Mouse (Mus musculus): Measurements from ENCODE around the gene Ocm. TPM values are rescaled to one million over a fixed set of nuclear protein-coding genes. Genes with fewer than 3 reads are reported as not detected.

Gene Ocm
- total and polyA plus RNA-seq, 3 experiments = not detected

- H3K36me3 ChIP-seq (ENCODE audit: control insufficient read depth in 1 of 2, insufficient read depth in 2 of 2, low read length in 2 of 2) = peaks cover 8 to 12% of the 10 kb centered on the region in 2 experiments
- no peak overlapping the region for H3K27ac ChIP-seq (ENCODE audit: control insufficient read depth, low read depth, low read length)
- TF ChIP-seq BHLHE40 (IDR thresholded peaks at IDR 0.05; ENCODE audit: borderline replicate concordance, low read depth, low read length) (no peak), MAZ (IDR thresholded peaks at IDR 0.05; ENCODE audit: low read depth, low read length) (no peak), HCFC1 (IDR thresholded peaks at IDR 0.05; ENCODE audit: low read depth, low read length) (no peak), RAD21 (IDR thresholded peaks at IDR 0.05; ENCODE audit: low read depth, low read length) (no peak), TCF12 (IDR thresholded peaks at IDR 0.05; ENCODE audit: low read depth, low read length) (no peak), E2F4 (IDR thresholded peaks at IDR 0.05; ENCODE audit: borderline replicate concordance, low read depth, low read length) (no peak)
- H3K27me3 ChIP-seq (ENCODE audit: control insufficient read depth in 1 of 2, insufficient read depth in 2 of 2, low read length in 2 of 2) = no peaks in the 10 kb centered on the region
- no peak overlapping the region for H3K4me3 ChIP-seq (ENCODE audit: control insufficient read depth in 1 of 2, insufficient read depth in 1 of 2, low read depth in 2 of 2, low read length in 2 of 2)
- H3K9ac ChIP-seq (ENCODE audit: control insufficient read depth, low read depth, low read length, poor library complexity, severe bottlenecking) = no peak overlapping the region
- no peaks in the 10 kb centered on the region for H3K79me2 ChIP-seq (ENCODE audit: control insufficient read depth, insufficient read depth, low read length, poor library complexity)
- H3K9me3 ChIP-seq (replicated peaks; ENCODE audit: insufficient read depth, low read length) = no peaks in the 10 kb centered on the region
- DNase-seq (ENCODE audit: low read depth, low spot score) = no peak
- peaks cover 5 to 7% of the 10 kb centered on the region in 2 experiments; a peak in 3 of 4 replicates for H3K4me1 ChIP-seq (ENCODE audit: control insufficient read depth in 1 of 2, insufficient read depth in 2 of 2, low read length in 2 of 2)
Observed at GRCm38 (mm10) chr5:143993260-143993659, 33.2 kb downstream of the Ocm start.

- H3K79me2 ChIP-seq (ENCODE audit: control insufficient read depth, insufficient read depth, low read length, poor library complexity) = no peaks in the 10 kb centered on the region
- H3K4me3 ChIP-seq (ENCODE audit: control insufficient read depth in 1 of 2, insufficient read depth in 1 of 2, low read depth in 2 of 2, low read length in 2 of 2) = no peak overlapping the region
- TF ChIP-seq SIN3A (IDR thresholded peaks at IDR 0.05; ENCODE audit: low read length) (no peak), HCFC1 (IDR thresholded peaks at IDR 0.05; ENCODE audit: low read depth, low read length) (no peak), MYC (IDR thresholded peaks at IDR 0.05; ENCODE audit: low read depth, low read length) (no peak), MYB (IDR thresholded peaks at IDR 0.05; ENCODE audit: low read depth, low read length) (no peak), RAD21 (IDR thresholded peaks at IDR 0.05; ENCODE audit: low read depth, low read length) (no peak), MAZ (IDR thresholded peaks at IDR 0.05; ENCODE audit: low read depth, low read length) (no peak), TCF12 (IDR thresholded peaks at IDR 0.05; ENCODE audit: low read depth, low read length) (no peak), POLR2AphosphoS2 (IDR thresholded peaks at IDR 0.05; ENCODE audit: low read length) (no peak), MAFK (IDR thresholded peaks at IDR 0.05; ENCODE audit: borderline replicate concordance, low read depth, low read length) (no peak), TAL1 (IDR thresholded peaks at IDR 0.05; ENCODE audit: low read length) (no peak), ZNF384 (IDR thresholded peaks at IDR 0.05; ENCODE audit: low read depth, low read length) (no peak), CHD1 (IDR thresholded peaks at IDR 0.05; ENCODE audit: low read depth, low read length) (no peak), MEF2A (IDR thresholded peaks at IDR 0.05; ENCODE audit: extremely low read depth, insufficient replicate concordance, low read depth, low read length, poor library complexity, severe bottlenecking) (no peak), UBTF (IDR thresholded peaks at IDR 0.05; ENCODE audit: borderline replicate concordance, insufficient read depth, low read depth, low read length) (no peak), ELF1 (IDR thresholded peaks at IDR 0.05; ENCODE audit: low read depth, low read length) (no peak), MAX (IDR thresholded peaks at IDR 0.05; ENCODE audit: low read length) (no peak), USF2 (IDR thresholded peaks at IDR 0.05; ENCODE audit: borderline replicate concordance in 1 of 2, insufficient read depth in 1 of 2, low read depth in 1 of 2, low read length in 2 of 2) (no peak)
- H3K36me3 ChIP-seq (ENCODE audit: control insufficient read depth in 1 of 2, insufficient read depth in 2 of 2, low read length in 2 of 2) = peaks cover 8 to 14% of the 10 kb centered on the region in 2 experiments
- no peaks in the 10 kb centered on the region for H3K27me3 ChIP-seq (ENCODE audit: control insufficient read depth in 1 of 2, insufficient read depth in 2 of 2, low read length in 2 of 2)
- H3K9me3 ChIP-seq (replicated peaks; ENCODE audit: insufficient read depth, low read length) = no peaks in the 10 kb centered on the region
- peaks cover 5 to 7% of the 10 kb centered on the region in 2 experiments; a peak in 3 of 4 replicates for H3K4me1 ChIP-seq (ENCODE audit: control insufficient read depth in 1 of 2, insufficient read depth in 2 of 2, low read length in 2 of 2)
- H3K27ac ChIP-seq (ENCODE audit: control insufficient read depth, low read depth, low read length) = no peak overlapping the region
- DNase-seq (ENCODE audit: low read depth, low spot score) = no peak
- H3K9ac ChIP-seq (ENCODE audit: control insufficient read depth, low read depth, low read length, poor library complexity, severe bottlenecking) = no peak overlapping the region
Observed at GRCm38 (mm10) chr5:143992661-143993060, 33.8 kb downstream of the Ocm start.

Data from MEL (cell line).